Mouse (Mus musculus): Measurements from ENCODE around the gene Vmn2r39. TPM values are rescaled to one million over a fixed set of nuclear protein-coding genes. Genes with fewer than 3 reads are reported as not detected.
"Not testable (repeated sequence)": the region's sequence is repeated elsewhere in the genome, so short reads cannot be mapped to it uniquely, and the experiment has no call there.

Vmn2r39 gene
- polyA plus RNA-seq (2014; fragmentation: Nextera tagmentation; extraction: Ambion mirVana): not detected in 2 replicates

DNA sequence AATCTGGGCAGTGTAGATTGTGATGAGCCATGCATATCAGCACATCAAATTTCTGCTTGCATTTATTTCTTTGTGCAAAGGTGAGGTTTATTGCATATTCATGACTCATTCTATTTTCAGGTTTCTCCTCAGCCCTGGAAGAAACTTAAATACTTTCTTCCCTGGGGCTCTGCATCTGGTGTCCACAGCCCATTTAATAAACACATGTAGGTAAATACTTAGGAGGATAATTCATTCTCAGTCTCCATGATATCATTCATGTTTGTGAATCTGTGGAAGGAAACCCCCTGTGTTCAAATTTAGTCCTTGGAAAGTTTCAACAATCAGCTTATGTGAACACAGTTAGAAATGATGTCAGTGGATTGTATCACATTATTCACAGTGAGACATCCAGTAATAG is at the start of gene Vmn2r39:
TSS of gene Vmn2r39 (minus strand) at position 101 of the 400 bp plus-strand sequence.
- not testable (repeated sequence) for H3K4me3 ChIP-seq (ENCODE audit: low read depth, low read length); H3K9ac ChIP-seq (replicated peaks; ENCODE audit: low read depth, low read length); H3K27me3 ChIP-seq (ENCODE audit: control insufficient read depth, insufficient read depth, low read length); ATAC-seq (ENCODE audit: low read depth); H3K9me3 ChIP-seq (ENCODE audit: control insufficient read depth, low read length); H3K4me2 ChIP-seq (ENCODE audit: low read depth, low read length); H3K36me3 ChIP-seq (ENCODE audit: control insufficient read depth, insufficient read depth, low read length); H3K4me1 ChIP-seq (ENCODE audit: control insufficient read depth, insufficient read depth, low read length); H3K27ac ChIP-seq (ENCODE audit: low read depth, low read length)

DNA sequence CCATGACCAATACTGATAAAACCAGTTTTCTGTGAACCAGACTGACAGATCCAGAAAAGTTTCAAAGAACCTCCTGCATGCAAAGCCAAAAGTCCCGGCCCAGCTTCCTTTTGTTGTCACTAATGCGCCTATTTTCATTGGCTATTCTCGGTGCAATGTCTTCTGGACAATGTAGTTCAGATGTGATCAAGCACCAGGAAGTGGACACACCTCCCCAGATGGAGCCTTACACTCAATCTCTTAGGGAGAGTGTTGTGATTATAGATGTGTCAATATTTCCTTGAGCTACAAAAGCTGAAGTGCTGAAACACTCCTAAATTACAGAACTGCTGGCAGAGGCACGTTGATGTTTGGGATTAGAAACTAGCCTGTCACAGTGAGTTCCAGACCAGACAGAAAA is 34.8 kb upstream of the Vmn2r39 start:
- not testable (repeated sequence) for H3K9me3 ChIP-seq (ENCODE audit: control insufficient read depth, low read length); H3K27ac ChIP-seq (ENCODE audit: low read depth, low read length); H3K9ac ChIP-seq (replicated peaks; ENCODE audit: low read depth, low read length); H3K36me3 ChIP-seq (ENCODE audit: control insufficient read depth, insufficient read depth, low read length); H3K4me2 ChIP-seq (ENCODE audit: low read depth, low read length); ATAC-seq (ENCODE audit: low read depth); H3K4me1 ChIP-seq (ENCODE audit: control insufficient read depth, insufficient read depth, low read length); H3K4me3 ChIP-seq (ENCODE audit: low read depth, low read length); H3K27me3 ChIP-seq (ENCODE audit: control insufficient read depth, insufficient read depth, low read length)
- WGBS: 88% methylated on average over 4 of the region's 4 CpGs

Other genes with a start within 250 kb of the Vmn2r39 start
- not detected in 2 replicates for gene Vmn2r40, start 99.4 kb downstream of the Vmn2r39 start, polyA plus RNA-seq (2014; fragmentation: Nextera tagmentation; extraction: Ambion mirVana)
- gene Vmn2r38, start 67.1 kb upstream of the Vmn2r39 start, polyA plus RNA-seq (2014; fragmentation: Nextera tagmentation; extraction: Ambion mirVana): not detected in 2 replicates
- not detected in 2 replicates for gene Vmn2r37, start 192.9 kb upstream of the Vmn2r39 start, polyA plus RNA-seq (2014; fragmentation: Nextera tagmentation; extraction: Ambion mirVana)

Measured in neural tube, embryonic 14.5 days (tissue).